Mouse (Mus musculus) MEL (cell line): ENCODE measurements around the gene Arhgef25. TPM values are rescaled to one million over a fixed set of nuclear protein-coding genes. Genes with fewer than 3 reads are reported as not detected.

Source experiments
- DNase-seq: peaks from one replicate; pipeline ENCODE4 v3.0.0; 2011; ENCODE audit warnings: low read depth, low spot score
- H3K27ac ChIP-seq: 2 replicates; pipeline ENCODE4 v1.5.1; 2012; ENCODE audit warnings: low read depth, mild to moderate bottlenecking, control low read depth, low read length, moderate library complexity; ENCODE audit not compliant: control insufficient read depth
- H3K27me3 ChIP-seq, 2 experiments: fragments of 150-350 bp in 1 of 2; sonication (generic) in 1 of 2; 2 replicates each; pipeline ENCODE4 v1.6.1; 2012; ENCODE audit warnings: low read length in 2 of 2, mild to moderate bottlenecking in 2 of 2, improper control_type of control experiment in 1 of 2, moderate library complexity in 1 of 2; ENCODE audit not compliant: insufficient read depth in 2 of 2, control insufficient read depth in 1 of 2
- H3K36me3 ChIP-seq, 2 experiments: 2 replicates each; pipeline ENCODE4 v1.6.1; 2012 to 2014; ENCODE audit warnings: low read length in 2 of 2, improper control_type of control experiment in 1 of 2, inconsistent platforms in 1 of 2, mild to moderate bottlenecking in 1 of 2; ENCODE audit not compliant: insufficient read depth in 2 of 2, control insufficient read depth in 1 of 2
- H3K4me1 ChIP-seq, 2 experiments: fragments of 150-350 bp in 1 of 2; sonication (generic) in 1 of 2; 2 replicates each; pipeline ENCODE4 v1.6.1; 2012; ENCODE audit warnings: low read length in 2 of 2, improper control_type of control experiment in 1 of 2, mild to moderate bottlenecking in 1 of 2; ENCODE audit not compliant: insufficient read depth in 2 of 2, control insufficient read depth in 1 of 2
- H3K4me3 ChIP-seq, 2 experiments: fragments of 150-350 bp in 1 of 2; sonication (generic) in 1 of 2; 2 replicates each; pipeline ENCODE4 v1.5.1; 2012; ENCODE audit warnings: low read depth in 2 of 2, low read length in 2 of 2, mild to moderate bottlenecking in 2 of 2, moderate library complexity in 2 of 2, control low read depth in 1 of 2, improper control_type of control experiment in 1 of 2; ENCODE audit not compliant: control insufficient read depth in 1 of 2, insufficient read depth in 1 of 2
- H3K79me2 ChIP-seq: 2 replicates; pipeline ENCODE4 v1.6.1; 2012; ENCODE audit warnings: mild to moderate bottlenecking, low read length, moderate library complexity; ENCODE audit not compliant: control insufficient read depth, poor library complexity, insufficient read depth
- H3K9ac ChIP-seq: 2 replicates; pipeline ENCODE4 v1.6.1; 2012; ENCODE audit warnings: low read depth, mild to moderate bottlenecking, control low read depth, low read length, moderate library complexity; ENCODE audit not compliant: control insufficient read depth, poor library complexity, severe bottlenecking
- H3K9me3 ChIP-seq: fragments of 150-350 bp; sonication (generic); replicated peaks from 2 replicates; pipeline ENCODE4 v1.6.1; 2012; ENCODE audit warnings: mild to moderate bottlenecking, low read length, improper control_type of control experiment, moderate library complexity; ENCODE audit not compliant: insufficient read depth
- BHLHE40 ChIP-seq: IDR thresholded peaks from 2 replicates; pipeline ENCODE4 v1.6.1; 2012; ENCODE audit warnings: low read depth, mild to moderate bottlenecking, inconsistent platforms, low read length, improper control_type of control experiment, borderline replicate concordance
- CHD1 ChIP-seq: IDR thresholded peaks from 2 replicates; pipeline ENCODE4 v1.6.1; 2012; ENCODE audit warnings: low read depth, mild to moderate bottlenecking, inconsistent platforms, low read length, improper control_type of control experiment
- E2F4 ChIP-seq: IDR thresholded peaks from 2 replicates; pipeline ENCODE4 v1.6.1; 2011; ENCODE audit warnings: low read depth, low read length, improper control_type of control experiment, borderline replicate concordance
- ELF1 ChIP-seq: IDR thresholded peaks from 2 replicates; pipeline ENCODE4 v1.6.1; 2014; ENCODE audit warnings: low read depth, mild to moderate bottlenecking, inconsistent platforms, low read length, improper control_type of control experiment, moderate library complexity
- EP300 ChIP-seq, 2 experiments: IDR thresholded peaks; 2 replicates each; pipeline ENCODE4 v1.6.1; 2011; ENCODE audit warnings: improper control_type of control experiment in 2 of 2, low read length in 2 of 2, low read depth in 1 of 2, mild to moderate bottlenecking in 1 of 2
- GATA1 ChIP-seq: IDR thresholded peaks from 2 replicates; pipeline ENCODE4 v1.6.1; 2011; ENCODE audit warnings: low read depth, low read length, improper control_type of control experiment
- JUND ChIP-seq: IDR thresholded peaks from 2 replicates; pipeline ENCODE4 v1.6.1; 2011; ENCODE audit warnings: low read depth, mild to moderate bottlenecking, improper control_type of control experiment, low read length
- MAFK ChIP-seq: IDR thresholded peaks from 2 replicates; pipeline ENCODE4 v1.6.1; 2011; ENCODE audit warnings: low read depth, mild to moderate bottlenecking, low read length, improper control_type of control experiment, borderline replicate concordance
- MAX ChIP-seq: IDR thresholded peaks from 2 replicates; pipeline ENCODE4 v1.6.1; 2011; ENCODE audit warnings: low read length, improper control_type of control experiment
- MAZ ChIP-seq: IDR thresholded peaks from 2 replicates; pipeline ENCODE4 v1.6.1; 2012; ENCODE audit warnings: low read depth, mild to moderate bottlenecking, inconsistent platforms, low read length, improper control_type of control experiment
- MXI1 ChIP-seq: IDR thresholded peaks from 2 replicates; pipeline ENCODE4 v1.6.1; 2011; ENCODE audit warnings: mild to moderate bottlenecking, low read depth, low read length, improper control_type of control experiment
- MYB ChIP-seq: IDR thresholded peaks from 2 replicates; pipeline ENCODE4 v1.6.1; 2011; ENCODE audit warnings: mild to moderate bottlenecking, low read depth, low read length, improper control_type of control experiment
- MYC ChIP-seq: IDR thresholded peaks from 2 replicates; pipeline ENCODE4 v1.6.1; 2011; ENCODE audit warnings: low read depth, mild to moderate bottlenecking, low read length, improper control_type of control experiment, moderate library complexity
- NELFE ChIP-seq: IDR thresholded peaks from 2 replicates; pipeline ENCODE4 v1.6.1; 2011; ENCODE audit warnings: low read depth, low read length, improper control_type of control experiment
- POLR2AphosphoS2 ChIP-seq: IDR thresholded peaks from 2 replicates; pipeline ENCODE4 v1.6.1; 2011; ENCODE audit warnings: low read length, improper control_type of control experiment
- POLR2AphosphoS5 ChIP-seq: IDR thresholded peaks from 2 replicates; pipeline ENCODE4 v1.6.1; 2012; ENCODE audit warnings: low read depth, borderline replicate concordance, mild to moderate bottlenecking, inconsistent platforms, low read length, moderate library complexity, mixed read lengths
- RCOR1 ChIP-seq: IDR thresholded peaks from 2 replicates; pipeline ENCODE4 v1.6.1; 2012; ENCODE audit warnings: low read depth, mild to moderate bottlenecking, inconsistent platforms, low read length, improper control_type of control experiment
- SIN3A ChIP-seq: IDR thresholded peaks from 2 replicates; pipeline ENCODE4 v1.6.1; 2012; ENCODE audit warnings: low read length, improper control_type of control experiment, inconsistent platforms
- TBP ChIP-seq: IDR thresholded peaks from 2 replicates; pipeline ENCODE4 v1.8.0; 2011; ENCODE audit warnings: low read depth, low read length, improper control_type of control experiment
- TCF12 ChIP-seq: IDR thresholded peaks from 2 replicates; pipeline ENCODE4 v1.6.1; 2014; ENCODE audit warnings: low read depth, mild to moderate bottlenecking, inconsistent platforms, low read length, improper control_type of control experiment, moderate library complexity
- USF2 ChIP-seq, 2 experiments: IDR thresholded peaks; 2 replicates each; pipeline ENCODE4 v1.6.1; 2011 to 2012; ENCODE audit warnings: improper control_type of control experiment in 2 of 2, low read length in 2 of 2, borderline replicate concordance in 1 of 2, inconsistent platforms in 1 of 2, low read depth in 1 of 2, mild to moderate bottlenecking in 1 of 2; ENCODE audit not compliant: insufficient read depth in 1 of 2
- ZMIZ1 ChIP-seq: IDR thresholded peaks from 2 replicates; pipeline ENCODE4 v1.6.1; 2012; ENCODE audit warnings: low read depth, mild to moderate bottlenecking, inconsistent platforms, low read length, improper control_type of control experiment, moderate library complexity
- polyA plus RNA-seq, 2 experiments: library from polyadenylated mRNA; stranded (reverse) in 1 of 2; unstranded in 1 of 2; fragments of >175 nt in 1 of 2; fragments of >200 nt in 1 of 2; gene quantifications; 2 replicates each; pipeline versions ENCODE4 v1.2.1 to v1.2.4; 2012; ENCODE audit warnings: low replicate concordance in 2 of 2, low read depth in 1 of 2; ENCODE audit not compliant: insufficient read length in 2 of 2, insufficient read depth in 1 of 2, missing spikeins in 1 of 2
- total RNA-seq: library from RNA; depleted of rRNA; stranded (reverse); fragments of 300-350 nt; gene quantifications from 2 replicates; pipeline ENCODE4 v1.2.3, GENCODE M21; 2012

Arhgef25 gene
- total and polyA plus RNA-seq, 3 experiments, result 16.9 to 44.6 TPM; not detected in 1

GRCm38 (mm10) chr10:127238241-127238824 lies 48.5 kb upstream of the Arhgef25 start:
- Histone ChIP-seq H3K4me3 (no peak overlapping the region), H3K36me3 (no peaks in the 10 kb centered on the region), H3K9me3 (no peaks in the 10 kb centered on the region), H3K9ac (no peak overlapping the region), H3K27me3 (no peaks in the 10 kb centered on the region), H3K27ac (no peak overlapping the region), H3K4me1 (no peaks in the 10 kb centered on the region), H3K79me2 (no peaks in the 10 kb centered on the region)
- DNase-seq, result no peak
- TF ChIP-seq RCOR1 (no peak), POLR2AphosphoS5 (no peak), MAFK (no peak), GATA1 (no peak), ZMIZ1 (no peak)

- H3K4me3 ChIP-seq, result no peak overlapping the region
- H3K36me3 ChIP-seq, result no peaks in the 10 kb centered on the region
- DNase-seq, result no peak
- no peak overlapping the region for H3K27ac ChIP-seq
- H3K4me1 ChIP-seq, result no peaks in the 10 kb centered on the region
- TF ChIP-seq MAX (no peak), MYC (no peak), ELF1 (no peak), MAZ (no peak), TCF12 (no peak), SIN3A (no peak), TBP (no peak), USF2 (IDR thresholded peaks at IDR 0.05; ENCODE audit: borderline replicate concordance in 1 of 2, insufficient read depth in 1 of 2, low read depth in 1 of 2, low read length in 2 of 2) (no peak), EP300 (IDR thresholded peaks at IDR 0.05; ENCODE audit: low read depth in 1 of 2, low read length in 2 of 2) (no peak), E2F4 (no peak), POLR2AphosphoS2 (no peak), NELFE (no peak), ZMIZ1 (no peak), CHD1 (no peak), MYB (no peak), JUND (no peak), MXI1 (no peak), RCOR1 (no peak), BHLHE40 (no peak)
- TF ChIP-seq, all 39 proteins: peak for 0
- Histone ChIP-seq H3K79me2 (no peaks in the 10 kb centered on the region), H3K9me3 (no peaks in the 10 kb centered on the region), H3K9ac (no peak overlapping the region), H3K27me3 (no peaks in the 10 kb centered on the region)
These were observed 46.7 kb upstream of the Arhgef25 start for GRCm38 (mm10) chr10:127236541-127236940.
